Mouse (Mus musculus): ENCODE measurements around the gene Slc38a9.
"Not testable (repeated sequence)": the region's sequence is repeated elsewhere in the genome, so short reads cannot be mapped to it uniquely, and the experiment has no call there.

Gene Slc38a9

DNA sequence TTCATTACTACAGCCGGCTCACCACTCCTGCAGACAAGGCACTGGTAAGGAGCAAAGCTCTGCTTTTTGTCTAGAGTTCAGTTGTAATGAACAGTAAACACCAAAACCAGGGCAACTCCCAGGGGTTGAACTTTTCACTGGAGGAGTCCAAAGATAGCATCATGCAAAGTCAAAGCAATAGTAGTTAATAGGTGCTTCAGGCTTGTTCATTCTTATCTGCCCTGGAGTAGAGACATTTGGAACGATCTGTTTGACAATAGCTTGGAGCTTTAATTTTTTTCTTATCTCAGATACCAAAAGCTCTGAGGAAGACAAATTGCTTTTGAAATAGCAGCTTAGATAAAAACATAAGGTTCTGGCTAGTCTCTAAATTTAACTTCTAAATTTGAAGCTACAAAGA, 25.6 kb downstream of the Slc38a9 start:
- no peak for DNase-seq

DNA sequence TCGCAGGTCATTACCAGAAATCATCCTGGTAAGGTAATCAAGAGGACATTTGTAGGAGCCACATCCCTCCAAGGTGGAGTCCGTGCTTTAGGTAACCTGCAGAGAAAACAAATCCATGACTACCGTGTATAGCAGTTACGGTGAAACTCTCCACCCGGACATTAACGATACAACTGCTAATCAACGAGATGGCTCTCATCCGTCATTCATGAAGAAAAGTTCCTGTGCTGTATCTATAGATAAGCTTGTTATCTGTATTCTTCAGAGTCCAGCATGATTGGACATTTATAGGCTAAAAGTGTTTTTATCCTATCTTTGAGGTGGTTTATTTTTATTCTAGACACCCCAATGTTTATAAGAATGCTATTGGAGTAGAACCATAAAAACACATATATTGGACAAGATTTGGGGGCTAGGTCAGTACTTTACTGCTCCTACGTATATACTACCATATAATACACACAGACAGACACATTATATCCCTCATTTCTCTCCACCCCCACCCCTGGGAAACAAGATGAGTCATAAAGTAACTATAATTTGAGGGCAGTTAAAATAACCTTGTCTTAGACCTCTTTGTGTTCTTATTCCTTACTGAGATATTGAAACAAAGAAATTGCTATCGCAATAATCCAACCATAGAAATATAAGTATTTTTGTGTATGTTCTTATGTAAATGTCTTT, 32.5 kb downstream of the Slc38a9 start:
- DNase-seq: no peak

DNA sequence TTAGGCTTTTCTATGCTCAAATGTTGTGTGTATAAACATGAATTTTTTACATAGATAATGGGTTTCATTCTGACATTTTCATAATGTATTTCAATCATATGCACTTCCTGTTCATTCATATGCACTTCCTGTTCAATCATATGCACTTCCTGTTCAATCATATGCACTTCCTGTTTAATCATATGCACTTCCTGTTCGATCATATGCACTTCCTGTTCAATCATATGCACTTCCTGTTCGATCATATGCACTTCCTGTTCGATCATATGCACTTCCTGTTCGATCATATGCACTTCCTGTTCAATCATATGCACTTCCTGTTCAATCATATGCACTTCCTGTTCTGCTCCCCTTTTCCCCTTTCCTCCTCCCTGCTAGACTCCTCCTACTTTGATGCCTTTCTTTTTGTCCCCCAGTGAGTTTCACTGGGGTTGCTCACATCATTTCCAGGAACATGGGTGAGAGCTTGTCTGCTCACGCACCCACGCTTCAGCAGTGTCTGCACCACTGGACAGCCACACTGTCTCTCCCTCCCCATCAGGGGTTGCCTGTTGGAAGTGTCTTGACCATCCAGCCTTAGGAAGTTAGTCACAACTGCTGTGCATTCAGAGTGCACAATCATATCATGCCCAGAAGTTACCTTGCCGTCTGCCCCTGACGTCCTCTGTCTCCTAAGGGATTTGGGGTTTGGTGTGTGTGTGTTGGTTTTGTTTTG, 35.1 kb downstream of the Slc38a9 start:
- no peak for DNase-seq

DNA sequence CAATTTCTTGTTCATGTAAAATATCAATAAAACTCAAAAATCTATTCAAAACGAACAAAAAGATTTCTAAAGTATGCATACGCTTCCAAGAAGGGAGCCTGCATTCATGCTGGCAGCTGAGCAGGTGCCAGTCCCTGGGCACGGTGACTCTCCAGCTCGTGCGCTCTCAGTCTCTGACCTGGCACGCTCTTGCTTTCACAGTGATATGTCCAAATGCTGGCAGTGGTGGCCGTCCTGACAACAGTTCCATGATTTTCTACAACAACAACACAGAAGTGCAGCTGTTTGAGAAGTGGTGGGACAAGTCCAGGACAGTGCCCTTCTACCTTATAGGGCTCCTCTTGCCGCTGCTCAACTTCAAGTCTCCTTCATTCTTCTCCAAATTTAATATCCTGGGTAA, 40.7 kb downstream of the Slc38a9 start:
- no peak for DNase-seq

DNA sequence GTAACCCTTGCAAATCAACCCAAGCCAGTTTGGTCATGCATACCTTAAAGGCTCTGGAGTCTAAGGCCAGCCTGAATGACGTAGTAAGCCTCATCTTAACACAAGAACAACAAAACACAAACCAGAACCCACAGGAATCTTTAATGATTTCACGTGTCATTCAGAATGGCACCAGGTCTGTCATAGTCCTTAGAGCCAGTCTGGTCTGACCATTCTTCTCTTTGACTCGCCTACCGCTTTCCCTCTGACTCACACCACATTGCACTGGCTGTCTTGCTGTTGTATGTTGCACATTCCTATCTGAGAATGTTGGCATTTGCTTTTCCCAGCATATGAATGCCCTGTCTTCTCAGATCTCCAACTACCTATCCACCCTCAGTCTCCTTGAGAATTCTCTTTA, 45.8 kb downstream of the Slc38a9 start:
- no peak for DNase-seq

DNA sequence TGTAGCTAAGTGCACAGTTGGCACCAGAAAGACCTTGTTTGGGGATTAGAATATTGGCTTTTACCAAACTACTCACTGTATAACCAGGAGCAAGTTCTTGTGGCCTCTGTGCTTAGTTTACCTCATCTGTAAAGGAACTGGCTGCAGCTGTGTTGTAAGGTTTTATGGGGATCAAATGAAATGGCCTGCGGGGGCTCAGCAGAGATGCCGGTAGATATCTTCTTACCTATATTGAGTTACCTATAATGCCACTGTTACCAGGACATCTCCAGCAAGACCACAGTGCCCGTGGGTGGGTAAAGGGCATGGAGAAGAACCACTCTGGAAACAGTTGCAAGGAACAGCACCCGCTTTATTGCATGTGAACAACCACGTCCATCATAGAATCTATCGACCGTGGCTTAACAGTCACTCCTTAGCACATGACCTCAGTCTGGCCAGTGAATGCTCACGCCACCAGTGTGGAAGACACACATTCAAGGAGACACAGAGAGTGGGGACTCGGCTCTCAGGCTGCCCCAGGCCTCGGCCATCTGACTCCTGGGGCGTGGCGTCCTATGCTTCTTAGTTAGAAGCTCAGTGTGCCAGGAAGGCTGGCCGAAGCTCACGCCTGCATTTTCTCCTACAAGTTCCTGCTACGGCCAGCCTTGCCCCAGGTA, 59.7 kb downstream of the Slc38a9 start:
- DNase-seq: no peak

DNA sequence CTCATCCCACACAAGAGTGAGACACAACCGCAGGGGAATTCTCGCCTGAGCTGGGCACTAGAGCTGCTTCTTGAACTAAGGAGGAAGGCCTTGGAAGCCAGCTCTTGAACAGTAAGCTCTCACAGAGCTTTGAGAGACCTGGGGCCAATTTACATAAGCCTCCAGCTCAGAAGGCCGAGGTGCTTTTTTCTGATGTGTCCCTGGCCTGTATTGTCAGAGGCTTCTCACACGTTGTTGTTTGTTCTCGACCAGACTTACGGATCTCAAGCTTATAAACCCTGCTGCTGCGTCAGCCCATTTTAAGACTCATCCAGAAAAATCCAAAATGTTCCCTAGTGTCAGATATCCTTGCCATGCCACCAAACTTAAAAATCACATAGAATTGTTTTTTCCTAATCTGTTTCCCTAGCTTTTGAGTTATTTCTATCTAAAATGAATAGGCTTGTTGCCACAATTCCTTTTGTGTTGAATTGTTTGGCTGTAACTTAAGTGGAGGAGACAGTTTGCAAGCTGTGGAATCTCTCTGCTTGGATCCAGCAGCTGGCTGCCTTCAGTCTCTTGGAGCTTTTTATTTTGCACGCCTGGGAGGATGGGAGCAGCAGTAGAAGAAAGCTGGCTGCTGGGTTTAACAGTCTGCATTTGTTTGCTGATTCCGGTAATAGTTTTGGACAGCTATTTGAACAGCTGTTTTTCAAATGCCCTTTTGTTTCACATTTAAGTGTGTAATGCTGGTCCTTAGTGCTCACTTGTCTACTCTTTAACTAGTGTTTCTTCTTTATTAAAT, 61.6 kb downstream of the Slc38a9 start:
- DNase-seq: peak; percentile 54 to 84

DNA sequence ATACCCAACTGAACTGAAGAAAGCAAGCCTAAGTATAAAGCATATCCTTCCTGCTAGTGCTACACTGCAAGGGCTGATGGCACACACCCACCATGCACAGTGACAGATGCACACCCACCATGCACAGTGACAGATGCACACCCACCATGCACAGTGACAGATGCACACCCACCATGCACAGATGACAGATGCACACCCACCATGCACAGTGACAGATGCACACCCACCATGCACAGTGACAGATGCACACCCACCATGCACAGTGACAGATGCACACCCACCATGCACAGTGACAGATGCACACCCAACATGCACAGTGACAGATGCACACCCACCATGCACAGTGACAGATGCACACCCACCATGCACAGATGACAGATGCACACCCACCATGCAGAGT, 63.7 kb downstream of the Slc38a9 start:
- not testable (repeated sequence) for DNase-seq

DNA sequence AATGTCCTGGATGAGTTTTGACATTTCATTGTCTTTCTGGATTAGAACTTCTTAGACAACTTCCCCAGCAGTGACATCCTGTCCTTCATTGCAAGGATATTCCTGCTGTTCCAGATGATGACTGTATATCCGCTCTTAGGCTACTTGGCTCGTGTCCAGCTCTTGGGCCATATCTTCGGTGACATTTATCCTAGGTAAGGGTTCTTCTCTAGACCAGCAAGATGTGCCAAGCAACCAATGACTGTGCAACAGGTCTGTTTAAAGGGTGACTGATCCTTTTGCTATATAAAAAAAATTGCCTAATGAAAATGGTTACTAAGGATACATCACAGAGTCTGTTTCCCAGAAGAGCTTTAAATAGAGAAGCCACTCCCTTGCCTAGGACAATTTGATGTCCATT, 65.5 kb downstream of the Slc38a9 start:
- no peak for DNase-seq

DNA sequence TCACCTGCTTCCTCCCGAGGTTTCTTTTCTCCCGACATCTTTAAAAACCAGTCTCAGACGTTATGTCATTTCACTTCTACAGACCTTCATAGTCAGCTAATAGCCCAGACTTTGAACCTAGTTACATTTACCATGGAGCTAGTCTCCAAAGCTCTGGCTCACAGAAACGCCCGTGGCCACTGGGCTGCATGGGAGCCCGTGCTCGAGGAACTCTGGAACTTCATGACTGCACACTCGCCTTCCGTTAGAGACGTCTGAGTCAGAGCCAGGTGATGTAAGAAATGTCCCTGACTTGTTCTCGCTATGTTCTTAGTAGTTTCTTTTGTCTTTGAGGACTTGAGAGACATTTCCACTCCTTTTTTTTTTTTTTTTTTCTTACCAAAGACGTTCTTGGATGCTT, 72.8 kb downstream of the Slc38a9 start:
- no peak for DNase-seq

DNA sequence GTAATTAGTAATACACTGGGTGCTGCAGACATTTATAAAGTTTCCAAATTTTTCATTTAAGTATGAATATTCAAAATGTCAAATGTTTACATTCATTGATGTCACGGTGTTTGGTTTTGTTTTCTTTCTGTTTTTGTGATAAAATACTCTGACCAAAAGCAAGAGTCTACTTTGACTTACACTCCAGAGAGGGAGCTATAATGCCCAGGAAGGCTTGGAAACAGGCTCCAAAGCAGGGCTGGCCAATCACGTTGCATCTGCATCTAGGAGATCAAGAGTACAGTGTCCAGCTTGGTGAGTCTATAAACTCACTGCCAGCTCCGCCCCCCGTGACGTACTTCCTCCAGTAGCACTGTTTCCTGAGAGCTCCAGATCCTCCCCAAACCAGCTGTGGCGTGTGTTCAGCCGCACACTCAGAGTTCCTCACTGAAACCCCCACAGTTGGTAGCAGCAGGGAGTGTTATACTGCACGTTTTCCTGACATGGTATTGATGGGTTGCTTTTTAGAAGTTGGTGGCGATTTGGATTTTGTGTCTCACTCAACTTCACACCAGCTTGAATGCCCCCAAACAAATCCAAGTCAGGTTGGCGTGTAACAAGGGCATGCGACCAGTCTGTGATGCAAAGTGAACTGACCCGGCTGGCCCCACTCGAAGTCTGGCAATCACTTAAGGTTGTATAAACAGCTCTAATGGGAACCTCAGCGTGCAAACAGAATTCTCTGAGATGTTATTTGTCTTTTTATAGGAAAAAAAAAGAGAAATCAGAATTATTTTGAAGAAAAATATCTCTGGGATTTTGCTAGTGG, 74.6 kb downstream of the Slc38a9 start:
- peak; percentile 81 to 88 for DNase-seq

DNA sequence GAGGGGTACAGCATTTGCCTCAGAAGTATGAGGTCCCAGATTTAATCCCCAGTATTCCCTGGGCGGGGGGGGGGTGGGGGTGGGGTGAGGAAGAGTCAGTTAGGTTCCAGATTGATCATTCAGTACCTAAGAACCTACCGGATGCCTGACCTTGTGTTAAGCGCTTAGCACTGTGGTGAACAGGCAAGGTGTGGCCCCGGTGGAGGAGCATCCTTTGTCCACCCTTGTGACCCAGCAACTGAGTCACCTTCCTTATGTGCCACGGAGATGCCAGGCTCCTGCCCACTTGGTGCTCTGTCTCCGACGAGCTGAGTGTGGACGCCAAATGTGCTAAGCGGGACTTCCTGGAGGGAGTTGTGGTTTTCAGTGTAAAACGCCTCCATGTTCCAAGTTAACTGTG, 75.9 kb downstream of the Slc38a9 start:
- no peak for DNase-seq

DNA sequence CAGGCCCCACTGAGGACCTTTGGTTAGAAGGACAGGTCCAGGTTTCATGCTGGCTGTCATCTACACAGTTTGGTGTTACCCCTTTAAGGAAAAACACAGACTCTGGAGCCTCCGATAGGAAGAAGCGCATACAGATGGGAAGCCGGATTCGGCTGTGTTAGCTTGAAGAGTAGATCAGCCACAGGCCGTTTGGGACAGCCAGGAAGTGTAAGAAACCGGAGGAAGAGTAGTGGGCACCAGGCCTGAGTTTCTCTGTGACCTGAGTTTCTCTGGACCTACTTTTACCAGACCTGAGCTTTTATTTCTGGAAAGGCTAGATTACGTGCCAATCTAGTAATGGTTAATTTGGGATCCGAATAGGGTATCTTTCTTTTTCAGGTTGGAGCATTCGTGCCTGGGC, 76.6 kb downstream of the Slc38a9 start:
- DNase-seq: no peak

DNA sequence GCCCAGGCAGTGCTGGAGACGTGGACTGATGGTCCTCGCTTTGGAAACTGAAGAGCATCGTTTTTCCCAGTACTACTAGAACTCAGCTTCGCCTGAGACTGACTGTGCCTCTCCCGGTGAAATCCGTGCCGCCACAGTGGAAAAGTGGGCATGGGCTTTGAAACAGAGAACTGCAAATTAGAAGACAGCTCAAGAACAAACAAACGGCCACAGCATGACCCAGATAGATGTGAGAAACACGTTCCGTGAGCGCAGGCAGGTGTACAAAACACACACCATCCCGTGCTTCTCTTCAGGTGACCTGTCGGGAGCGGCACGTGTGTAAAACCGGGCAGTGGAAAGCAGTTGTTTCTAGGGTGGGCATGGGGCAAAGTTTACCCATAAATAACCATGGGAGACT, 77.5 kb downstream of the Slc38a9 start:
- no peak for DNase-seq

DNA sequence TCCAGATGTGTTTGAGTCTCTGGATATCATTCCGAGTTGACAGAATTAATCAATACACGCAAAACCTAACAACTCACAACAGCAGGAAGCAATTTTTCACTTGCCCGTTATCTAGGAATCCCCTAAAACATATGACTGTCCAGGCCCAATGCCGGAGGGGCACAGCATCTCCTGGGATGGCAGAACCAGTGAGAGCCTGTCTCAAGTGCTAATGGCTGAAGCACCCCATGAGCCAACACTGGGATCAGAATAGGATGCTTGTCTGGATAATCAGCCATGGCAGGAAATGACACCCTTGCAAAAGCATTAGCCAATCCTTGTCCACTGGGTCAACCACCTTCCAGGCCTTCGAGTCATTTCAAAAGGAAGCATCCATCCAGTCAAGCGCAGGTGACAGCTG, 79.5 kb downstream of the Slc38a9 start:
- no peak for DNase-seq

DNA sequence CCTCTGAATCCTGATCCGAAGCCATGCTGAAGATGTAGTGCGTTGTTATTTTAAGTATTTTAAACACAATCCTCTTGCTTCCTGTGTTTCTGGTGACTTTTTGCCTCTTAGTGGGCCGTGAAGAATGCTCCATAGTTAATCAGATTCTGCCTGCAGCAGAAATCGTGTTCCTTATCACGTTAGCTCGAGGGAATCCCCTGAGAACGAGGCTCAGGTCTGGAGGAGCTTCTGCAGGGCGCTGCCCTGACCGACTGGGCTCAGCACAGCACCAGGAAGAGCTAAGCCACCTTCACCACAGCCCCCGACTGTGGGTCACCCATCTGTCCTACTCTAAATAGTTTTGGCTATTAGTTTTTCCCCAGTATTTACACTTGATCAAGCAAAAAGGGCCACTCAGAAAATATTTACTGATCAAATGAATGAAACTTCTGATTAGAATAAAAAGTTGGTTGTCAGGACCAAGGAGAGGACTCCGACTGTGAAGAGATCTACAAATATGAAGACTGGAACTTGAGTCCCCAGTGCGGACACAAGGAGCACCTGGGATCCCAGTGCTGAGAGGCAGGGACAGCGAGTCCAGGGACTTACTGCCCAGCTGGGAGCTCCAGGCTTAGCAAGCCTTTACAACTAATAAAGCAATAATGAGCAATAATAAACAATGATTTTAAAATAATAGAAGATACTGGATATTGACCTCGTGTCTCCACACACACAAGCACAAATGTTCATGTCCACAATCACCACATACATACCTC, 81.7 kb downstream of the Slc38a9 start:
- no peak for DNase-seq

DNA sequence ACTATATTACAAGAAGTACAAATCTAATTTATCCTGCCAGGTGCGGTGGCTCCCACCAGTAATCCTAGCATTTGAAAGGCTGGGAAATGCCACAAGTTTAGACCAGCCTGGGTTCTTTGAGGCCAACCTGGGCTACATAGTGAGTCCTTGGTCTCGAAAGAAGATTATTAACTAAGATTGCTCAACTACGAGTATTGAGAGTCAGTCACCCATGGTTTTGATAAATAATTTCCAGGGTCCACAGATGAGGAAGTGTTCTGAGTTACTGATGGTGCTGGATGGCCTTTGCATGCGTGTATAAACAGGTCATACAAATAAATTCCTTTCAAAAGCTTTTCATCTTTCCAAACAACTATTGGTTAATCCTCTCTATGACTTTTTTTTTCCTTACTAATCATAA, 83.1 kb downstream of the Slc38a9 start:
- no peak for DNase-seq

DNA sequence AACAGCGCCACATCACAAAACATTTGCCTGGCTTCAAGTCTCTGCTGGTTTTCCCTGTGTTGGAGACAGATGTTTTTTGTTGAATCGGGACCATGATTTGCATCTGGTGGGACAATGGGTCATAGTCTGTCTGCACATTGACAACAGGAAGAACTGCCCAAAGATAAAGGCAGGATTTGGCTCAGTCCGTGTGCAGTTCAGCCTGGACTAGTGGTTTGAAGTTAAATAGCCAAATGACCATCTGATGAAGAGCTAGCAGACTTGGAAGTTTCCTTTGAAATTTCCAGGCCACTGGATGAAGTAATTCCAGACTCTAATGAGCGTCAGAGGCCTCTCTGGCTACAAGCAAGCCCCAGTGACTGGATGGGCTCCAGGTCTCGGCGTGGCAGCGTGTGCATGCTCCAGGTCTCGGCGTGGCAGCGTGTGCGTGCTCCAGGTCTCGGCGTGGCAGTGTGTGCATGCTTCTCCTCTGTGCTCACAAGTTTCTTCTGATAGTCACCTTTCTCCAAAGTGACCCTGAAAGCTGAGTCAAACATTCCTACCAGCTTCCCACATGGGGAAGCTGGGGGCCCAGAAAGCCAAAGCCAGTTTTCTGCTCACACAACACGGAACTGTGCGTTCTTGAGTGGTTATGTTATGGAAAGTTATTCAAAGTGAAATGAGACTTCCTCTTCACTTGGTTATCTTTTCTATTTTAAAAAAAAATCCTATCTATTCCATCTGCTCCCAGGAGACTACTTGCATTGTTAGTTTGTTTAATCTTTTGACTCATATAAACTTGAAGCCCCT, 83.7 kb downstream of the Slc38a9 start:
- DNase-seq: peak in 1 of 2 experiments; percentile 51

DNA sequence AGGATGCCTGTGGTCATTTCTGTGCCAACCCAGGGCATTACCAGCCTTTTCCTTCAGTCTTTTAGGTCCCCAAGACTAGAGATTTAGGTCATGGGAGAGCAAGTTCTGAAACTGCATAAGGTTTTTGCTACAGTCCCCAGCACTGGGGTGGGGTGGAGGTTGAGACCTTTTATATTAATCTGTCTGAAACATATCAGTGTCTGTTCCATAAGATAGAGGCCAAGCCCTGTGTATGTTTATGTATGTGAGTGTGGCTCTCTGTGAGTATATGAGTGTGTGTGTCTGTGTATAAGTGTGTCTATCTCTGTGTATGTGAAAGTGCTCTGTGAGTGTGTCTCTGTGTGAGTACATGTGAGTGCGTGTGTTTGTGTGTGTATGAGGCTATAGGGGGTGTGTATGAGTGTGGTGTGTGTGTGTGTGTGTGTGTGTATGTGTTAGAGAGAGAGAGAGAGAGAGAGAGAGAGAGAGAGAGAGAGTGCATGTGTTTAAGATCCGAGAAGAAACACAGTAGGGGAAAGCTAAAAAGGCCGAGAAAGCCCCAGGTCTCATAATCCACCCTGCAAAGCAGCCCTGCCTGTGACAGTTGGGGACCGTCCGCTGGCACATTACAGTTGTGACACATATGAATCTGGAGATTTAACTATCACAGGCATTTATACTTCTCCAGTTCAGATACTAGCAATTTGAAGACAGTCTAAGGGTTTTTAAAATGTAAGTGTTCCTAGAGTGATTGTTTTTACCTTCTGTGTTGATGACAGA, 85.6 kb downstream of the Slc38a9 start:
- DNase-seq: peak in 1 of 2 experiments; percentile 55

DNA sequence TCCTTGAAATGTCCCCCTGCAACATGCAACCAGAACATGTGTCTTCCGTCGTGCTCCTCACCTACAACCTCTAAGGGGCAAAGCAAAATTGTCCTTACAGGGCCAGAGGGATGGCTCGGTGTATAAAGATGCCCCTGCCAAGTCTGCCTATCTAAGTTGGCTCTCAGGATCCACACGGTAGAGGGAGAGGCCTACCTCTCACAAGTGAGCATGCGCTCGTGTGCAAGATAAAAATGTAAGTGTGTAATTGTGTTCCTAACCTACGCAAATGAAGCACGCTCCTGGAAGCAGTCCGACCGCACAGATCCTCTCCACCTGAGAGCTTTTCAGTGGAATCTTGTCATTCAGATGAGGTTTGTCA, 86.1 kb downstream of the Slc38a9 start:
- no peak for DNase-seq

Data from lung, postnatal 4 days (tissue).